Mouse (Mus musculus) common myeloid progenitor, adult 5-6 weeks (primary cell): ENCODE results near the gene Gria1. TPM values are rescaled to one million over a fixed set of nuclear protein-coding genes. Genes with fewer than 3 reads are reported as not detected.

ENCODE experiments used
- ATAC-seq: replicated peaks from 2 replicates; pipeline ENCODE4 v1.8.0; 2016; ENCODE audit warnings: low read depth, mild to moderate bottlenecking, moderate TSS enrichment, inconsistent platforms; ENCODE audit not compliant: poor library complexity, severe bottlenecking
- total RNA-seq: library from RNA; stranded (forward); fragments of 200-1000, 187-1606 nt; gene quantifications from 2 replicates; pipeline ENCODE4 v1.2.3, GENCODE M21; 2017

The Gria1 gene
- total RNA-seq, result not detected in 2 replicates

- ATAC-seq, result no peak
These were observed at the start of gene Gria1 for GRCm38 (mm10) chr11:57011024-57011690. Gene Gria1, plus strand, starts transcription at chr11:57011387.

GRCm38 (mm10) chr11:56961751-56962150 is 49.4 kb upstream of the Gria1 start:
- ATAC-seq, result no peak

GRCm38 (mm10) chr11:56972814-56973213 is 38.4 kb upstream of the Gria1 start:
- ATAC-seq, result no peak

- no peak for ATAC-seq
These were observed 26.7 kb upstream of the Gria1 start for GRCm38 (mm10) chr11:56984321-56985000.

GRCm38 (mm10) chr11:56985457-56985856 is 25.7 kb upstream of the Gria1 start:
- no peak for ATAC-seq

- no peak for ATAC-seq
These were observed 11.6 kb upstream of the Gria1 start for GRCm38 (mm10) chr11:56999601-57000001.

- no peak for ATAC-seq
These were observed 6.6 kb upstream of the Gria1 start for GRCm38 (mm10) chr11:57004611-57005010.

- no peak for ATAC-seq
These were observed 5.8 kb upstream of the Gria1 start for GRCm38 (mm10) chr11:57005341-57005740.

GRCm38 (mm10) chr11:57007790-57008189 is 3.4 kb upstream of the Gria1 start:
- no peak for ATAC-seq

GRCm38 (mm10) chr11:57010611-57011010 is 576 bp upstream of the Gria1 start:
- no peak for ATAC-seq

- ATAC-seq, result no peak
These were observed 478 bp downstream of the Gria1 start for GRCm38 (mm10) chr11:57011691-57012039.

- no peak for ATAC-seq
These were observed 1.2 kb downstream of the Gria1 start for GRCm38 (mm10) chr11:57012287-57012921.

- ATAC-seq, result no peak
These were observed 2.4 kb downstream of the Gria1 start for GRCm38 (mm10) chr11:57013464-57014190.

GRCm38 (mm10) chr11:57014396-57014795 is 3.2 kb downstream of the Gria1 start:
- no peak for ATAC-seq

GRCm38 (mm10) chr11:57018536-57018935 is 7.3 kb downstream of the Gria1 start:
- ATAC-seq, result no peak

- no peak for ATAC-seq
These were observed 11.2 kb downstream of the Gria1 start for GRCm38 (mm10) chr11:57022400-57022799.

GRCm38 (mm10) chr11:57030448-57030847 is 19.3 kb downstream of the Gria1 start:
- no peak for ATAC-seq

GRCm38 (mm10) chr11:57038807-57039206 is 27.6 kb downstream of the Gria1 start:
- ATAC-seq, result no peak

- ATAC-seq, result no peak
These were observed 28.1 kb downstream of the Gria1 start for GRCm38 (mm10) chr11:57039306-57039705.

GRCm38 (mm10) chr11:57042057-57042456 is 30.9 kb downstream of the Gria1 start:
- no peak for ATAC-seq

GRCm38 (mm10) chr11:57044146-57044545 is 33.0 kb downstream of the Gria1 start:
- no peak for ATAC-seq
